Mouse (Mus musculus): Measurements from ENCODE around the gene Ganab.

Gene Ganab

GRCm38 (mm10) chr19:8966198-8966589 is 68.3 kb downstream of the Ganab start:
- no peak for DNase-seq (ENCODE audit: low read depth, low spot score)

All from retina, adult 2 months (tissue).